Mouse (Mus musculus): Measurements from ENCODE around the gene Alkbh7.

DNA sequence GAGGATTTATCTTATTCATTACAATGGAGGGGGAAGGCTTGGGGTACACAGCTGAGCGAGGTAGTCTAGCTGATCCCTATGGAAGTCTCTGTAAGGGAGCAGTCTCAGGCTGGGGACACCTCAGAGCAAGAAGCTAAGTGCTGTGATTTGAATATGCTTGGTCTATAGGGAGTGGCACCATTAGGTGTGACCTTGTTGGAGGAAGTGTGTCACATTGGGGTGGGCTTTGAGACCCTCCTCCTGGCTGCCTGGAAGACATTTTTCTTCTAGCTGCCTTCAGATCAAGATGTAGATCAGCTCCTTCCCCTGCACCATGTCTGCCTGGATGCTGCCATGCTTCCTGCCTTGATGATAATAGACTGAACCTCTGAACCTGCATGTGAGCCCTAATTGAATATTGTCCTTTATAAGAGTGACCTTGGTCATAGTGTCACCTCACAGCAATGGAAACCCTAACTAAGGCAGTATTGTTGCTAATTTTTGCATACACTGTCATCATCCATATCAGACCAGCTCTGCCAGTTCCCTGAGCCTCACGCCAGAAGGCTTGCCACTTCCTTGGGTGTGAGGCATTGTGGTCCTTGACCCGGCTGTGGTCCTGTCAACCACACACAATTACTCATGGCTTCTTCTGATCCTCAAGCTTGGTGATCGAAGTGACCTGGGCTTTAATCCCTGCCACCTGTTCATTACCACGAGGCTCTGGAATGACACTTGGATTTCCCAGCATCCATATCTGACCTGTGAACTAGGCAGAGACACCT lies 34.3 kb upstream of the Alkbh7 start:
- no peak for TF ChIP-seq CTCF (IDR thresholded peaks at IDR 0.05; ENCODE audit: insufficient read depth, low read depth, low read length)
- no peak for TF ChIP-seq POLR2A (IDR thresholded peaks at IDR 0.05; ENCODE audit: insufficient read depth, low read depth, low read length)

Data from olfactory bulb, adult 2 months (tissue).